Mouse (Mus musculus) midbrain, embryonic 13.5 days (tissue): Measurements from ENCODE around the gene Adcy5. TPM values are rescaled to one million over a fixed set of nuclear protein-coding genes. Genes with fewer than 3 reads are reported as not detected.

ENCODE experiments used
- ATAC-seq: fragments of 200-750 bp; cut with Nextera tagmentation; 2 replicates; pipeline ENCODE4 v1.8.0; 2017; ENCODE audit warnings: mild to moderate bottlenecking, moderate TSS enrichment, moderate library complexity
- H3K27ac ChIP-seq: fragments of 300-500 bp; sonication (generic); 2 replicates; pipeline ENCODE4 v1.5.1; 2015; ENCODE audit warnings: inconsistent platforms, mild to moderate bottlenecking, moderate library complexity
- H3K27me3 ChIP-seq: fragments of 300-500 bp; sonication (generic); 2 replicates; pipeline ENCODE4 v1.6.1; 2015; ENCODE audit warnings: mild to moderate bottlenecking, inconsistent platforms
- H3K36me3 ChIP-seq: fragments of 300-500 bp; sonication (generic); 2 replicates; pipeline ENCODE4 v1.6.1; 2015; ENCODE audit warnings: mild to moderate bottlenecking, inconsistent platforms
- H3K4me1 ChIP-seq: fragments of 300-500 bp; sonication (generic); replicated peaks from 2 replicates; pipeline ENCODE4 v1.6.1; 2015; ENCODE audit warnings: inconsistent platforms
- H3K4me2 ChIP-seq: fragments of 300-500 bp; sonication (generic); replicated peaks from 2 replicates; pipeline ENCODE4 v1.6.1; 2015; ENCODE audit warnings: moderate library complexity, mild to moderate bottlenecking, inconsistent platforms
- H3K4me3 ChIP-seq: fragments of 300-500 bp; sonication (generic); replicated peaks from 2 replicates; pipeline ENCODE4 v1.5.1; 2015; ENCODE audit warnings: mild to moderate bottlenecking, inconsistent platforms
- H3K9ac ChIP-seq: fragments of 300-500 bp; sonication (generic); replicated peaks from 2 replicates; pipeline ENCODE4 v1.6.1; 2015; ENCODE audit warnings: mild to moderate bottlenecking, inconsistent platforms
- H3K9me3 ChIP-seq: fragments of 300-500 bp; sonication (generic); 2 replicates; pipeline ENCODE4 v1.6.1; 2016; ENCODE audit warnings: mild to moderate bottlenecking, inconsistent platforms
- WGBS: fragments of 180-500 bp; shearing (Covaris S2); methylation state at CpG from one replicate; pipeline ENCODE4 v1.1.7; 2015; 5-methylcytosine and 5-hydroxymethylcytosine counted together
- polyA plus RNA-seq: library from polyadenylated mRNA; unstranded; fragments of >200 nt; fragmentation: Nextera tagmentation; extraction: Ambion mirVana; gene quantifications from 2 replicates; pipeline ENCODE4 v1.2.1, GENCODE M21; 2015

The Adcy5 gene
- polyA plus RNA-seq, 1 experiment from 2014 or later, result 6.0 TPM

DNA sequence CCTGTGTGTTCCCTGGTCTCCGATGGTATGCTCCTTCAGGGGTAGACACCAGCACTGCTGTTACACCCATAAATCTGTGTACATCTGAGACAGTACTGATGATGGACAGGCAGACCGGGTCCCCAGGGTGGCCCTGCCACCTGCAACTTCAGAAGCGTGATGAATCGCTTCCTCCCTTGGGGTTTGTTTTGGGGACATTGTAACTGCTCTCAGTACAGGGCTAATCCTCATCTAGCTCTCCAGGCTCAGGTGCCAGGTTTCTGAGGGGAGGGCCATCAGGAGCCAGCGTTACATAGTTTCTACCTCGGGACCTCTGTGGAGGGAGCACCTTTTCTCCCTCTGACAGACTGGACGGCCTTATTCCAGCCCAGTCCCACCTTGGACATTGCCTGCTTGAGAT, 36.1 kb downstream of the Adcy5 start:
- Histone ChIP-seq H3K4me3 (no peak overlapping the region), H3K4me2 (no peak overlapping the region), H3K9me3 (no peaks in the 10 kb centered on the region), H3K4me1 (peaks cover 7% of the 10 kb centered on the region; the same call in 1 of the 2 replicates), H3K27me3 (no peaks in the 10 kb centered on the region), H3K9ac (no peak overlapping the region), H3K36me3 (no peaks in the 10 kb centered on the region), H3K27ac (no peak overlapping the region)
- WGBS, result 84% methylated on average over 7 of the region's 7 CpGs
- no peak for ATAC-seq

DNA sequence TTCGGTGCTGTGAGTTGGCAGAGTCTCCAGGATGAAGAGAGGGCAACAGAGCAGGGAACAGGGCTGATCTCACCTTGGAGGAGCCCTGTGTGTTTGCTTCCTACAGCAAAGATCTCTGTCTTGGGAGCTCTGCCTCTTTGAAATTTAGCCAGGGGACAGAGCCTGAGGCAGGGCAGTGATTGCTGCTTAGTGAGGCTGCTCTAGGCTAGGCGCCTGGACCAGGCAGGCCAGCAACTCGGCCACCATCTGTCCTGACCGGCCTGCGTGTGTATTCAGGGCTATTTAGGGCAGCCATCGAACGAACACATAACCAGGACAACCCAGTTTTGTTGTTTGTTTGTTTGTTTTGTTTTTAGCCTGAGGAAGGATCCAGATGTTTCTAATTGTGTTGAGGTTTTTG, 36.6 kb downstream of the Adcy5 start:
- Histone ChIP-seq H3K9ac (no peak overlapping the region), H3K9me3 (no peaks in the 10 kb centered on the region), H3K4me2 (no peak overlapping the region), H3K4me3 (no peak overlapping the region), H3K27ac (no peak overlapping the region), H3K4me1 (peaks cover 7% of the 10 kb centered on the region; the same call in 1 of the 2 replicates), H3K36me3 (no peaks in the 10 kb centered on the region), H3K27me3 (no peaks in the 10 kb centered on the region)
- no peak for ATAC-seq
- 79% methylated on average over 7 of the region's 7 CpGs for WGBS

DNA sequence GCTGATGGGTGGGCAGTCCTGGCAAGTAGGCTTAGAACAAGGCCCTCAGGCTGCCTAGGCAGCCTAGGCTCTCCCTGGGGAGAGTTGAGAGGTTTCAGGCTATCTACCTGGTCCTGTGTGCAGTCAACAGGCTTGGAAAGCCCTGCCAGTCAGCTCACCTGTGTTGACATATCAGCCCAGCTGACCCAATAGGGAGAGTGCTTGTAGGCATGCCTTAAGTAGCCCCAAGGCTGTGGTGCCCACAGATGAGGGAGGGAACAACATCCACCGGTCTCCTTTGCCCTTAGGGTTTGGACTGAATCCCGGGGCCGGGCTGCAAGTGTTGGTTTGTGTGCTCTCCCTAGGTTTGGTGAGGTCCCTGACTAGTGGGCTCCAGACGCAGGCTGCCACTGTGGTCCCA, 37.8 kb downstream of the Adcy5 start:
- no peak overlapping the region for H3K27ac ChIP-seq
- H3K4me2 ChIP-seq, result no peak overlapping the region
- no peaks in the 10 kb centered on the region for H3K27me3 ChIP-seq
- ATAC-seq, result no peak
- no peaks in the 10 kb centered on the region for H3K9me3 ChIP-seq
- H3K4me1 ChIP-seq, result peaks cover 7% of the 10 kb centered on the region; the same call in 1 of the 2 replicates
- no peaks in the 10 kb centered on the region for H3K36me3 ChIP-seq
- no peak overlapping the region for H3K4me3 ChIP-seq
- no peak overlapping the region for H3K9ac ChIP-seq
- WGBS, result 88% methylated on average over 4 of the region's 4 CpGs

DNA sequence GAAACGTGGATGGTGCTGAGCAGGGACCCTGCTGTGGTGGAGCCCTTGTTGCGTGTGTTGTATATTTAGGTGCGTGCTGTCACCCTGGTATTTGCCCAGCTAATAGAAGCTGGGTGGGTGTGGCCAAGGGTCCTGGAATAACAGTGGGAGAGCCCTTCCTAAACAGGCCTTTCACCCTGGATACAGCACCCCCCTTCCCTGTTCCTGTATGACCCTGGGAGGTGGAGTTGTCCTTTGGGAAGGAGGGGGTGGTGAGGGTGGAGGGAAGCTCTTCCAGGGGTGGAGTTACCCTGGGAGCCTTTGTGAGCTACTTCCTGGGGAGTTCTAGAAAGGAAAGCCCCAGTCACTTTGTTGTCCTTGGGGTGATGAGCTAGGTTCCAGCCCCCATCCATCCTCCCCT, 38.7 kb downstream of the Adcy5 start:
- Histone ChIP-seq H3K9me3 (no peaks in the 10 kb centered on the region), H3K4me2 (no peak overlapping the region), H3K4me3 (no peak overlapping the region), H3K27ac (no peak overlapping the region), H3K4me1 (peaks cover 7% of the 10 kb centered on the region; the same call in 1 of the 2 replicates), H3K27me3 (no peaks in the 10 kb centered on the region), H3K36me3 (no peaks in the 10 kb centered on the region), H3K9ac (no peak overlapping the region)
- WGBS, result 64% methylated on average over 3 of the region's 3 CpGs
- ATAC-seq, result 0 out of 2 replicates have a peak, but pooled peaks have one; percentile 3

DNA sequence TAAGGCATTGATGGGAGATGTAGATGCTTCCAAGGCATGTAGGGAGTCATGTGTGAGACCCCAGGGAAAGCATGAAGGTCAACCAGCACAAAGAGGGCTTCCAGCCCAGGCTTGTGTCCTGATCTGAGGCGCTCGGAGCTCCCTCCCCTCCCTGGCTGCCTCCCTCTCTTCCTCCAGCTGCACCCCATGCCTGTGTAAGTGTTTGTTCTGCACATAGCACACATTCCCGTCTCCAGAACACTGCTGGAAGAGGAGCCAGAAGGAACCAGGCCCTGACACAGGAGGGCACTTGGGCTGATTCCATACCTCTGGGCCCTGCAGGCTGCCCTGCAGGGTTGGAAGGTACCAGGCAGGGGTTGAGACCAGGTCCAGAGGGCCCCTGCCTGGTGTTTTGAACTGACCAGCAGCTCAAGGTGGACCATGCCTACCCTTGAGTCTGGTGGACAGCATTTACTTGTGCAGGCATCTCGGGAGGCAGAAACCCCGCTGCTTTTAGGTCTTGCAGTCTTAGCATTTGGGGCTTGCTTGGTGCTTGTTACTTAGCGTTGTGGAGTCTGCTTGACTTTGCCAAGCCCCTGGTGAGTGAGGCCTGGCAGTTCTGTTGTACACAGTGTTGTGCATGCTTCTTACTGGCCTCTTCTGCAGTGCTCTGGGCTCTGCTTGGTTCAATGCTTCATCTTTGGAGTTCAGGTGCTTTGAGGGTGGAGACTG, 45.2 kb downstream of the Adcy5 start:
- no peaks in the 10 kb centered on the region for H3K27me3 ChIP-seq
- H3K4me3 ChIP-seq, result no peak overlapping the region
- no peaks in the 10 kb centered on the region for H3K9me3 ChIP-seq
- H3K4me1 ChIP-seq, result peaks cover 6% of the 10 kb centered on the region
- WGBS, result 76% methylated on average over 6 of the region's 6 CpGs
- no peak overlapping the region for H3K27ac ChIP-seq
- H3K4me2 ChIP-seq, result no peak overlapping the region
- no peak for ATAC-seq
- H3K36me3 ChIP-seq, result no peaks in the 10 kb centered on the region
- no peak overlapping the region for H3K9ac ChIP-seq

DNA sequence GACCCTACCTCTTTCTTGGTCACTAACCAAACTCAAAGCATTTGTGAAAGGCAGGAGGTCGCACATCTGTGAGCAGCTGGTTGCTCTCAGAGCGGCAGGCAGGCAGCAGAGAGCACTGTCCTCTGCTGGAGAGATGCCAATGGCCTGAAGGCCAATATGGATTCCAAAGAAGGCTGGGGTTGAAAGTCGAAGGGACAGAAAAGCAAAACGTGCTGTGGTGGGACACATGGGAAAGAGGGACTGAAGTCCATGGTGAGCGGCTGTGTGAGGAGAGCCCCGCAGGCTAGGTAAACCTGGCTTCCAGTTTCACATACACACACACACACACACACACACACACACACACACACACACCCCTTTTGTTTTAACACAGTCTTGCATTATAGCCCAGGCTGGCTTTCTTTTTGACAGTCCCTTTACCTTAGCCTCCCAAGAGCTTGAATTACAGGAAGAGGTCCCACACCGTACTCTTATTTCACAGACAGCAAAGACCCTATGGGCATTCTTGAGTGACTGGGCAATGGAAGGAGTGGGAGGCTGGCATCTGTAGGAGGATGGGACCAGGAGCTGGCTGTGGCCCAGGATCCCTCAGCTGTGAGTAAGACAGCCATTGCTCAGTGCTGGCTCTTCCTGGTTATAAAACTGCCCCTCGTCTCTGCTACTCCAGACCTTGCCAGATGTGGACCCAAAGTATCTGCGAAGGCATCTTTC, 45.9 kb downstream of the Adcy5 start:
- no peak overlapping the region for H3K4me2 ChIP-seq
- H3K4me3 ChIP-seq, result no peak overlapping the region
- peaks cover 13% of the 10 kb centered on the region for H3K4me1 ChIP-seq
- no peaks in the 10 kb centered on the region for H3K9me3 ChIP-seq
- no peak for ATAC-seq
- H3K9ac ChIP-seq, result no peak overlapping the region
- WGBS, result 82% methylated on average over 8 of the region's 9 CpGs
- H3K27ac ChIP-seq, result no peak overlapping the region
- no peaks in the 10 kb centered on the region for H3K27me3 ChIP-seq
- no peaks in the 10 kb centered on the region for H3K36me3 ChIP-seq

DNA sequence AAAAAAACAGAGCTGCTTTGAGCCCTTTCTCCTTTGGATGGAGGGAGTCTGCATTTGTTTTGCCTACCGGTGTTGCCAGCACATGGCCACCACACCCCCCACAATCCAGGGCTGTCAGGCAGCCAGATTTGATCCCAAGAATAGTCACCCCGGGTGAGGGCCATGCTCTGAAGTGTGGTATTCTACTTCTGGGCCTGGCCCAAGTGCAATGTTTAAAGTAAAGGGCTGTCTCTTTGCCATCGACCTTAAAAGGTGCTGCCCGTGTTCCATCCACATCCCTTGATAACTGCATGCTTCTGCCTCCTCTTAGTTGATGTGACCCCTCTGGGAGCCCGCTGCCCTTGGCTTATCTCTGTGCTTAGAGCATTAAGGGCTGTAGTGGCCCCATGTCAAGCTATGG, 46.6 kb downstream of the Adcy5 start:
- Histone ChIP-seq H3K36me3 (no peaks in the 10 kb centered on the region), H3K4me3 (no peak overlapping the region), H3K9ac (no peak overlapping the region), H3K27ac (no peak overlapping the region), H3K4me1 (peaks cover 20% of the 10 kb centered on the region), H3K9me3 (no peaks in the 10 kb centered on the region), H3K27me3 (no peaks in the 10 kb centered on the region), H3K4me2 (no peak overlapping the region)
- no peak for ATAC-seq
- 82% methylated on average over 5 of the region's 5 CpGs for WGBS

DNA sequence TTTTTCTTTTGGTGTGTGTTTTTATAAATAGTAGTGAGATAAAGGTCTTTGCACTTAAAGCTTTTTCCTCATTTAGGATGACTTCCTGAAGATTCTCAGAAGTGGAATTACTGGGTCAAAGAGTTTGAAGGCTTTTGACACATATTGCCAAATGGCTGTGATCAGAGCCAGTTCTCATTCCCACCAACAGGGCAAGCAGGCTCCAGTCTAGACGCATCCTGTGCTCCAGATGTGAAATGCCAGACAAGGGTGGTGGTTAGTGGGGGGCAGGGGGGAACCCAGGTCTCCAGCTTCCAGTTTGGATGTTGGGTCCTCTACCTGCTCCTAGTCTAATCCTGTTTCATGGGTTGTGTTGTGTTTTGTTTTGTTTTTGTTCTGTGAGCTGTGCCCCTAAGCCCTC, 48.8 kb downstream of the Adcy5 start:
- H3K4me3 ChIP-seq, result no peak overlapping the region
- WGBS, result 68% methylated on average over 1 of the region's 1 CpGs

DNA sequence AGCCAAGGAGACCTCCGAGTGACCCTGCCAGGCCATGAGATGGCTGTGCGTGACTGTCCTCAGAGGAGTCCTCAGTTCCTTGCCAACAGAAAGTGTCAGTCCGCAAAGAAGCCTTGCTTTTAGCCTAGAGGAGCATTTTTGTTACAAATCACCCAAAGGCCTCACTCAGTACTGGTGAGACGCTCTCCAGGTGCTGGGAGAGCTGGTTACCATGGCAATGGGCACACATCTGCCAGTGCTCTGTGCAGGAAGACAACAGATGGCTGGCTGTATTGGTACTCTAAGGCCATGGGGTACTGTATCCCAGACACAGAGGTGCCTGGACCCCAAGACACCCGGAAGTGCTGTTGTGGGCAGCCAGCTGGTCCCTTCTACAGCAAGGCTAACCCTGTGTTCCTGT, 51.0 kb downstream of the Adcy5 start:
- Histone ChIP-seq H3K4me3 (no peak overlapping the region), H3K36me3 (no peaks in the 10 kb centered on the region), H3K9ac (no peak overlapping the region), H3K27ac (peak overlapping the region; percentile 32), H3K4me1 (peaks cover 22% of the 10 kb centered on the region), H3K9me3 (no peaks in the 10 kb centered on the region), H3K4me2 (no peak overlapping the region), H3K27me3 (no peaks in the 10 kb centered on the region)
- ATAC-seq, result peak; percentile 84
- WGBS, result 56% methylated on average over 5 of the region's 5 CpGs

More for the DNA sequence above, 48.8 kb downstream of the Adcy5 start:
- H3K9me3 ChIP-seq, result no peaks in the 10 kb centered on the region
- no peak overlapping the region for H3K27ac ChIP-seq
- ATAC-seq, result no peak
- no peaks in the 10 kb centered on the region for H3K27me3 ChIP-seq
- H3K4me1 ChIP-seq, result peaks cover 22% of the 10 kb centered on the region
- H3K4me2 ChIP-seq, result no peak overlapping the region
- no peak overlapping the region for H3K9ac ChIP-seq
- no peaks in the 10 kb centered on the region for H3K36me3 ChIP-seq

DNA sequence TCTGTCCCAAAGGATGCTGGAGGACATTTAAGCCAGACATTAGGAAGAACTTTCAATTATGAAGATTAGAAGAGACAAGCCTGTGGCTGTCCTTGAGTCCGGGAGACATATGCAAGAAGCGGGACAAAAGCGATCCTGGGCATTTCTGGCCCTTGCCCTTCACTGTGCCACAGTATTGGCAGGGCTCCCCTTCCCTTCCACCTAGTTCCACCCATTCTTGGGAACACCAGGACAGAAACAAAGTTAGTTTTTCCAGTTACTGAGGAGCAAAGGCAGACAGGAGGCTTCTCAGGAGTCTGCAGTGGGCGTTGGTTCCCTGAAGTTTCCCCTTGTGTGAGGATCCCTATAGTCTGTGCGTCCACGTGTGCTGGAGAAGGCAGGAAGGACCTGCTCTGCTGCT, 51.7 kb downstream of the Adcy5 start:
- Histone ChIP-seq H3K9ac (no peak overlapping the region), H3K36me3 (no peaks in the 10 kb centered on the region), H3K27ac (no peak overlapping the region), H3K4me2 (no peak overlapping the region), H3K27me3 (no peaks in the 10 kb centered on the region), H3K4me3 (no peak overlapping the region), H3K4me1 (peaks cover 22% of the 10 kb centered on the region), H3K9me3 (no peaks in the 10 kb centered on the region)
- ATAC-seq, result no peak
- WGBS, result 85% methylated on average over 6 of the region's 6 CpGs

DNA sequence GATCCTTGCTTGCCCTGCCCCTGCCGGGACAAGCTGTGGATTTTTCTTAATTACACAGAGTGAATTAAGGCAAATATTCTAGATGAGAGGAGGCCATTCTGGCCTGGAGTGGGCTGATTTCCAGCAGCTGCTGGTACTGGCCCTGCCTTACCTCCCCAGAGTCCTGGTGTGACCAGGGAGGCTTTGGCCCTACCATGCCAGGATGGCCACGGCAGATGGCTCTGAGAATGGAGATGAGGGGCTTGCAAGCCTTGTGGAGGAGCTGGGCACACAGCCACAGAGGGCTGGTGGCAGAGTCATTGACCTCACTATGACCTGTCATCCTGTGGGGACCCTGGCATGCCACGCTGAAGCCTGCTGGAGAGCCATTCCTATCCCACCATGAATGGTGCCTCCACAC, 54.1 kb downstream of the Adcy5 start:
- Histone ChIP-seq H3K36me3 (no peaks in the 10 kb centered on the region), H3K9me3 (no peaks in the 10 kb centered on the region), H3K4me1 (peaks cover 21% of the 10 kb centered on the region), H3K4me3 (no peak overlapping the region), H3K9ac (no peak overlapping the region), H3K27me3 (no peaks in the 10 kb centered on the region), H3K27ac (no peak overlapping the region), H3K4me2 (no peak overlapping the region)
- no peak for ATAC-seq
- 80% methylated on average over 3 of the region's 3 CpGs for WGBS

DNA sequence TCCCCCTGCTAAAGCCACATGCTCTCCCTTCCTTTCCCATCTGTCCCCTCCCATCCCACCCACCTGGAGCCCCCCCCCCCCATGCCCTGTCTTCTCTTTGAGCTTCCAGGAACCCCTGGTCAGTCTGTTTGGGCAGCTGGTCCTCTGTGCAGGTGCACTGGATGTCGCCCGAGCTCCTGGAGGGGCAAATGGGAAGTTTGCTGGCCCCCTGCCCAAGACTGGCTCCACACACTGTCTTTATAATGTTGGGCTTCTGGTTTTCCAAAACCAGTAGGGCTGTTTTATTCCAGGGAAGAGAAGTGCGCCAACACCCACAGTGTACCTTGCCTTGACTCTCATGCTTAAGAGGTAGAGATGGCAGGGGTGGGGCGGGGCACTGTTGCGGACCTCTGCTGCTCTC, 55.1 kb downstream of the Adcy5 start:
- H3K36me3 ChIP-seq, result no peaks in the 10 kb centered on the region
- H3K4me3 ChIP-seq, result no peak overlapping the region
- H3K9me3 ChIP-seq, result no peaks in the 10 kb centered on the region
- H3K4me2 ChIP-seq, result no peak overlapping the region
- no peak overlapping the region for H3K9ac ChIP-seq
- WGBS, result 95% methylated on average over 5 of the region's 5 CpGs
- no peak overlapping the region for H3K27ac ChIP-seq
- H3K4me1 ChIP-seq, result peaks cover 16% of the 10 kb centered on the region
- ATAC-seq, result no peak
- H3K27me3 ChIP-seq, result no peaks in the 10 kb centered on the region
